Mouse (Mus musculus): ENCODE measurements at regions not wholly inside any gene's neighbourhood (a gene's known extent, or its start where the extent isn't known, plus 50 kb on each side); places are given as distances from the start of the nearest gene placed in this dataset.

DNA sequence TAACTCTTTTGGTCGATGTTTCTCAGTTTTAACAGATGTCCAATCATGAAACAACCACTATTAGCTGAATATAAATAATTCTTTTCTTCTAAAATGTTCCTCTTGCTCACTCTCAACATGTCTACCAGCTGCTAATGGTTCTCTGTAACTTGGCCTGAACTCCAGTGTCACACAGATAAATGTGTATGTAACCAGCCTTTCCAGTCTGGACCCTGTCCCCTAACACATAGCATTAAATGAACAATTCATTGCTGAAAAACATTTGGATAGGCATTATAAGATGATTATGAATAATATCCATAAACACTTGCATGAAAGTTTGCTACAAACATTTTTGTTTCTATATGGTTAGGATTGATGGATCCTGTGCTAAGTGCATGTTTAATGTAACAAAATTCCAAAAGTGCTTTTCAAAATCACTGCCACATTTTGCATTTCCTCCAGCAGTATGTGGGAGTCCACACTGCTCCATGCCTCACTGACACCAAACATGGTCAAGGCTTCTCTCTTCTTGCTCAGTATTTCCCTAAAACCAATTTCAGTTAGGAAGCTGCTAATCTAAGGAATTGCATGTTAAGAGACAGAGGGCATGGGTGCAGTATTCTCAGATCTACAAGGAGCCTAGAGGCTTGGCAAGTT, 82.1 kb upstream of the Thbs1 start:
- DNase-seq (ENCODE audit: low spot score in 2 of 2) = no peak

GRCm38 (mm10) chr2:118031662-118032061, 80.0 kb upstream of the Thbs1 start:
- no peak for DNase-seq (ENCODE audit: low spot score in 2 of 2)

DNA sequence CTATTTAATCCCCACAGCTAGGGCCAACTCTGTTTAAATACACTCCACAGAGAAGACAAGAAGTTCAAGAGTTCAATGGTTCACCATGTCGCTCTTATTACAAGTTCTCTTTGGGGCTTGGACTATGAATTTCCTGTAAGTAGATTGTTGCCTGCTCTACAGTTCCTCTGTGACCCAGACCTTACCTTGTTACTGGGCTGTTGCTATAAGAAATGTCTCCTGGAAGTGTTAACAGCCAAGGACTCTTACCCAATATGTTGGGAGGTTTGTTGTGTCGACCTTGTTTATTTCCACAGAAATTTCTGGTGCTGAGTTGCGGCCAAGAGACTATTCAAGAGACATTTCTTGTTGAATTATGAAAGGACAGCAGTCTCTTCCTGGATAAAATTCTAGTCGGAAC, 78.3 kb upstream of the Thbs1 start:
- no peak for DNase-seq (ENCODE audit: low spot score in 2 of 2)

DNA sequence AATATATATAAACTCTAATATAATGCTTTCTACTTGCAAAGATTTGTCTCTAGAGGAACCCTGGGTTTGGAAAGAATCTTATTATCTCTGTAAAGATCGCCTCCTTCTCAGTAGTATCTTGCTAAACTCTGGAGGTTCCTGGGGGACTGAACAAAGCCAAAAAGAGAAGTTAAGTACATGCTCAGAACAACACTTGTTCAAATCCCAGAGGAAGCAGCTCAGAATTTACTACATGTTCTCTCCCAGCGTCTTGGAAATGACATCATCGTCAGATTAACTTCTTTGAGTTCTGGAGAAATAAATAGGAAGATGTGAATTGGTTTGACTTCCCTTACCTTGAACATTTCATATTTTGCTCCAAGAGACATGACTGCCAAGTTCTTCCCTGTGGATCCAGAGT, 77.7 kb upstream of the Thbs1 start:
- no peak for DNase-seq (ENCODE audit: low spot score in 2 of 2)

GRCm38 (mm10) chr2:118035333-118035732, 76.3 kb upstream of the Thbs1 start:
- no peak for DNase-seq (ENCODE audit: low spot score in 2 of 2)

DNA sequence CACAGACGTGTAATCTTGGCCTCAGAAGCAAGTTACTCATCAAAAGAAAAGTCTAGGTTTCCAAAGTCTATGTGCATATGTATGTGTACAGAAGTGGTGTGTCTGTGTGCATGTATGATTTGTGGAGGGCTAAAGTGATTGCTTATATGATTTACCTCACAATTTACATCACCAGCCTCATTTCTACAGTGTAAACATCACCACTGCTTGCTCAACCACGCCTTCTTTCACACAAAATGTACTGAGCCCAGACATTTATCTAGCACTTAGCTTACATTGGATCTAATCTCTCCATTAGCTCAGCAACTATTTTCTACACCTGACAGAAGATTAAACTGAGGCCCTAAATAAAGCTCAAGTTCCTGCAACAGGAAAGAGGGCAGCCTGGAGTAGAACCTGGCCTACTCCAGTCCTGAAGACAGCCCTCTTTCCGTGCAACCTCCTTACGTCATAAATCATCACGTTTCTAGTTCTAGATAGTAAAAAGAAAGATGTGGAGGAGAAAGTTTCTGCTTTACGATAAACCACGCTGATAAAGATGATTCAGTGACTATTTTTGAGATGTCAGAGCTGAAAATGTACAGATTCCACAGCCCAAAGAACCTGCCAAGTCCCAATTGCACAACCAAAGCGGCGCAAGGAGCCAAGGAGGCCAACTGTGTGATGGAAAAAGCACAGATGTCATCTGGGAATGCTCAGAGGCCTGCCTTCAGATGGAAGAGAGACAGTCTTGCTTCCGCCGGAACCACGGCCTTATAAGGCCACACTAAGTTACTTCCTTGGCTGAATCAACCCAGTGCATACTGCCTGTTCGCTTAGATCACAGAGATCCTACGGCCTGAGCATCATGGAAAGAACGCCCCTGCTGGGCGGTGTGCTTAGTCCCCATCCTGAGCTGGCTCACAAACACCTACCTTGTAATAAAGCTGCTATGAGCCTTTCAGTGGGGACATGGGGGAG, 72.5 kb upstream of the Thbs1 start:
- DNase-seq (ENCODE audit: low spot score in 2 of 2) = peak; percentile 8 to 12

- no peak for DNase-seq (ENCODE audit: low spot score in 2 of 2)
Observed at GRCm38 (mm10) chr2:118039819-118040206, 71.9 kb upstream of the Thbs1 start.

DNA sequence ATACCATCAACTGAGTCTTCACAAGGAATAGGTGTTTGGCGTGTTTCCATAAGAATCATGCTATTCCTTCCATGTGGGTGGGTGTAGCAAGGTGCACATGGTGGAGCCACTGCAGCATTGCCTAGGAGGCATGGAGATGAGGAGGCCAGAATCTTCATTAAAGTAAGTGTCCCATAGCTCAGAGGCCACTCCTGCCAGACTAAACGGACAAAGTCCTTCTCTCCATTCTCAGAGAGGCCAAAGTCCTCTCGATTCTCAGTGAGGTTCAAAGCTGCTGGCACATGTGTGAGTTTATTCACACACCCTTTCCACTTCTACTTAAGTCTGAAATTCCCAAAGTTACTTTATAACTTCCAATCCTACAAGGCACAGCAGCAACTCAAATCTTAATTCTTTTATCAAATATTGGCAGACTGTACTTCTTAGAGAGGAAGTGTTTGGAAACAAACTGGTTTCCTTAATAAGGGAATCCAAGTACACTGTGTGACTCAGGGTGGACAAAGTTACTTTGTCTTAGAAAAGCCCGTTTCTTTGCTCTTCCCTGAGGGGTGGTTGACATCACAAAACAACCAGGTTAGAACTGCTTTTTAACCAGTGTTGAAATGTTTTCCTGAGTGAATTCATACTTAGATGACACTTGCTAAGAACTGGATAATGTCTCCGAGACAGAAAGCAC, 69.2 kb upstream of the Thbs1 start:
- DNase-seq (ENCODE audit: low spot score in 2 of 2) = no peak

- DNase-seq (ENCODE audit: low spot score in 2 of 2) = no peak
Observed at GRCm38 (mm10) chr2:118044666-118045065, 67.0 kb upstream of the Thbs1 start.

GRCm38 (mm10) chr2:118050326-118050725, 61.4 kb upstream of the Thbs1 start:
- no peak for DNase-seq (ENCODE audit: low spot score in 2 of 2)

DNA sequence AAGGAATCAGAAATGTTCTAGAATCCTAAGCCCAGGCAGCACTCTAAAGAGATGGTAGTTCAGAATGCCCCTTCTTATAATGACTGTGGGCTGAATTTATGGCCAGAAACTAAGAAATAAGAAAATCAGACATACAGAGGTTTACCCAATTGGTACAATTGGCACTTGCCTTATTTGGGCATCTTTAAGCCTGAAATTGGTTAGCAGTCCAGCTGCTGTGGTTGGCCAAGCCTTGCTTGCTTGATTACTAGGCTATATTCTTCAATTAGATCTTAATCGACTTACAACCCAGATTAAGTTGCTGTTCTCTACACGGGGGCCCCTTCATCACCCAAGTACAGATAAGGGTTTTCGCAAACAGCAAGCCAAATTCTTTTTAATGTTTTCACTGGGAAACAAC, 60.1 kb upstream of the Thbs1 start:
- DNase-seq (ENCODE audit: low spot score in 2 of 2) = no peak

GRCm38 (mm10) chr2:118053512-118053911, 58.2 kb upstream of the Thbs1 start:
- no peak for DNase-seq (ENCODE audit: low spot score in 2 of 2)

DNA sequence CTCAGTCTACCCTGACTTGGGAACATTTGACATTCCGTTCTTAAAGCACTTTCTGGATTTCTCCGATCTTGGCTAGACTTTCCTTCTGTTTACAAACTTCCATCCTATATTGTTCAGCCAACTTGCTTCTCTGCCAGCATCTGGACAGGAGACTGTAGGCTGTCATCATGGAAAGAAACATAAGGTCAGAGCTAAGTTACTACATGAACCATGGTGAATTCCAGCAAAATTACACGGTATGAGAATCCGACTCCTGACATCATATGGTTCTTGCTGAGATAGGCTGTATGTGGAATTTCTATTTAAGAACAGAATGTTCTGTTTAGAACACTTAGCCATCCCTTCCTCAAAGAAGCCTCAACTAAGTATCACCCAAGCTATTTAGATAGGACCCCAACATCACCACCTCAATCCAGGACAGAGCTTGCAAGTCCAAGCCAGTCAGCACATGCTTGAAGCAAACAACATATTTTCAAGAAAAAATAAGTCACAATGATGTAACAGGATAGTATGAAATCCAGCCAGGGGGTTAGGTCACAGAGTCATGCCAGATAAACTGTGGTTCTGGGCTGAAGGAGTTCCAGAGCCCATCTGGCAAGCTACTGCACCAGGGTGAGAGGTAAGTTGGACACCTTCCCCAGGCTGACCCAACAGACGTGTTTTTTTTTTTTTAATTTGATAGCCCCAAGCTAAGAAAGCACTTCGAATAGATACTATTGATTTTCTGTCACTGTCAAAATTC, 52.9 kb upstream of the Thbs1 start:
- no peak for DNase-seq (ENCODE audit: low spot score in 2 of 2)

- peak; percentile 22 to 32 for DNase-seq (ENCODE audit: low spot score in 2 of 2)
Observed at GRCm38 (mm10) chr2:118061291-118061690, 50.4 kb upstream of the Thbs1 start.

Data from right cerebral cortex, adult 2 months (tissue).